Mouse (Mus musculus) common myeloid progenitor, adult 5-6 weeks (primary cell): Measurements from ENCODE around the gene Cask. TPM values are rescaled to one million over a fixed set of nuclear protein-coding genes. Genes with fewer than 3 reads are reported as not detected.

ENCODE experiments used
- ATAC-seq: replicated peaks from 2 replicates; pipeline ENCODE4 v1.8.0; 2016; ENCODE audit warnings: low read depth, mild to moderate bottlenecking, moderate TSS enrichment, inconsistent platforms; ENCODE audit not compliant: poor library complexity, severe bottlenecking
- total RNA-seq: library from RNA; stranded (forward); fragments of 200-1000, 187-1606 nt; gene quantifications from 2 replicates; pipeline ENCODE4 v1.2.3, GENCODE M21; 2017

The Cask gene
- total RNA-seq, 1 experiment from 2014 or later = 9.6 TPM

- ATAC-seq = no peak
Measured at GRCm38 (mm10) chrX:13551566-13551965, 299.6 kb downstream of the Cask start.

DNA sequence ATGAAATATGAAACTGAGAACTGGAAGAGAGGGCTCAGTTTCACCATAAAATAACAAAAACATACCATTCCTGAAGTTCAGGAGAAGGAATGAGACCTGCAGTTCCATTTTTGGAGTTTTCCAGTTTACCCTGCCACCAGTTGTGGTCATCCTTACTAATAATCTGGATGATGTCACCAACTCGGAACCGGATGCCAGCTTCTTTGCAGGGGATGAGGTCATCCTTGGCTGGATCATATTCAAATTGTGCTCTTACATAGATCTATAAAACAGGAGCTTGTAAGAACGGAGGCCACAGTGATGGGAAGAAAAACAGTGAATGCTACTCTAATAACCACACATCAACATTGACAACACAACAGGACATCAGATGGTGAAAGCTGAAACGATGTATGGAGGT, 302.1 kb downstream of the Cask start:
- ATAC-seq = no peak

- ATAC-seq = no peak
Measured at GRCm38 (mm10) chrX:13521288-13521687, 329.9 kb downstream of the Cask start.

GRCm38 (mm10) chrX:13520566-13520965, 330.6 kb downstream of the Cask start:
- ATAC-seq = no peak

GRCm38 (mm10) chrX:13519408-13519783, 331.8 kb downstream of the Cask start:
- ATAC-seq = no peak

DNA sequence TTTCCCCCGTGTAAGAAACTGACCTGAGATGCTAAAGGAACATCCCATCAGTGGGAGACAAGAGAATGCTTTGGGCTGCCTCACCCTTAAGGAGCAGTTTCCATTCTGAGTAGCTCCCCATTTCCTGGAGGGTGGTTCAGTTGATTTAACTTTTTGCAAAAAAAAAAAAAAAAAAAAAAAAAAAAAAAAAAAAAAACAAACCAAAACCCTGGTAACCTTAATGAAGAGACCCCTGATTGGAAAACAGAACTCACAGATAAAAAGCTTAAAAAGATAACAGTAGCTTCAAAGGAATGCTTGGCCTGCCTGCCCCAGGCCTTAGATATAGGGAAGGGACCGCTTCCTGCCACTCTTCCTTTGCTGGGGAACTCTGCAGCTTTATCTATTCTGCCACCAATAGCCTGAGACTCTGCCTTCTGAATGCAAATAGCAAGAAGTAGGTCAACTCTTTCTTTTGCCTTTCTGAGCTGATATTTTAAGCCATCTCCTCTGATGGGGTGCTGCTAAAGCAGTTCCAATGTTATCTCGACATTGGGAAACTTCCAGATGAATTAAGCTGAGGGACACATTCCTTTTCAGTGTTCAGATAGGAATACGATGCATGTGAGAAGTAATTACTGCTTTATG, 332.3 kb downstream of the Cask start:
- peak; percentile 42; the same call in 1 of the 2 replicates for ATAC-seq

DNA sequence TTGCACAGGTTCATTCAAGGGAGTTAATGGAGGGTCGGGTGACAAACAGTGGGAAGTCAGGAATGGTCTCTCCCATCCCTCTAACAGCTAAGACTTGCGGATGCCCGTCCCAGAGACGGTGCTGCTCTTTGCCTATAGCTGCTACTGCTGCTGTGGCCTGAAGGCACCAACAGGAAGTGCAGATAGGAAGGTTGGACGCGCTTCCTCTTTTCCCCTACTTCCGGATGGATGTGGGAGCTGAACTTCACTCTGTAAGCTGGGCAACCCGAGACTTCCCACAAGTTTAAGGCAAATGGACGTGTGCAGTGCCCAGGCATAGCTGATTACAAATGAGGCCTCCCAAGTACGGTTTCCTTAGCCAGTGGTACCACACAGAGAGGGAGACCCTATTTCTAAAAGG, 333.1 kb downstream of the Cask start:
- ATAC-seq = peak; percentile 71

GRCm38 (mm10) chrX:13516451-13516850, 334.7 kb downstream of the Cask start:
- peak; percentile 59 for ATAC-seq

GRCm38 (mm10) chrX:13513864-13514263, 337.3 kb downstream of the Cask start:
- ATAC-seq = no peak

DNA sequence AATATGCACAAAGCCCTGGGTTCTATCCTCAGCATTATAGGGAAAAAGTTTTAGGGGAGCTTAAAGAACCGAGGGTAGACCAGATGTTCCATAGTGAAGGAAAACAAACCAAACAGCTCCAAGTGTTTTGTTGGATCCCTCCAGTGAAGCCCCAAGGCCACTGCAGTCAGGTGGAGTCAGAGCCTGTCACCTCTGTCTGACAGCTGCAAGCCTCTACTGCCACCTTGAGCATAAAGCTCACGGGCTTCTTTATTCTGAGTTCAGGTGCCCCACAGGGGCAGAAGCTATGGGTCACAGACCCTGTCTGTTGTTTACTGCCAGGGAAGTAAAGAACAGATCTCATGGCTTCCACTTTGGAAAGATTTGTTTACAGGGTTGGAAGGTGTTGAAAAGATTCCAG, 338.0 kb downstream of the Cask start:
- ATAC-seq = peak; percentile 61

DNA sequence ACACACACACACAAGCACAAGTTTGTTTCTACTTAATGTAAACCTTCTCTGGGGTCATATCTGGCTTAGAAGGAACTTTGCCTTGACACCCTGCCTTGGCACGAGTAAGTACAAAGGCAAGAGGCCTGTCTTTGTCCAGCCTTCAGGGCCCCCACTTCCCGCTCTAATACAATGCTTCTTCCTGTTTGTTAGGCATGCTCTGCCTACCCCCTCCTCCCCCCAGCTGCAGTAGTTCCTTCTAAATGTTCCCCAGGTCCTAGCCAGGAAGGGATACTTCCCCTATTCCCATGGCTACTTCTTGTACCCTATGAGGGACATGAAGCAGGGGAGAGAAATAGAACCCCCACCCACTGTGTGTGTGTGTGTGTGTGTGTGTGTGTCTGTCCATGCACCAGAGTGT, 344.8 kb downstream of the Cask start:
- 0 out of 2 replicates have a peak, but pooled peaks have one; percentile 11 for ATAC-seq

DNA sequence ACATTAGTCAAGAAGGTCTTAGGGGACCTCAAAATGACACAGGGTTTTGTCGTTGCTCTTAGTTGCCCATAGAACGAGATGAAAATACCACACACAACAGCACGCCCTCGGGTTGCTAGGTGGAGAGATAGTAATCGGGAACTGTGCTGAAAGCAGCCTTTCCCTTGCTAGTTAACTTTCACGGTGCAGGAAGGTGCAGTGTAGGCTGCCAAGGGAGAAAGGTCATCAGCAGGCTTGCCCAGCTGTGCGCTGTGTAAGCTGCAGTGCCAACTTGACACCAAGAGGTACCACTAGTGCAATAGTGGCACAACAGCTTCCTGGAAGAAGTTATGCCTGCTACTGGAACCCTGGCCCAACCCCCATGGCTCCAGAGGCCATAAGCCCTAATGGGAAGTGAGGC, 346.8 kb downstream of the Cask start:
- no peak; the same call in 1 of the 2 replicates for ATAC-seq

GRCm38 (mm10) chrX:13502862-13503375, 348.2 kb downstream of the Cask start:
- ATAC-seq = no peak

GRCm38 (mm10) chrX:13500284-13500683, 350.9 kb downstream of the Cask start:
- ATAC-seq = peak; percentile 64

GRCm38 (mm10) chrX:13494892-13495703, 356.1 kb downstream of the Cask start:
- no peak for ATAC-seq

- ATAC-seq = peak; percentile 52; the same call in 1 of the 2 replicates
Measured at GRCm38 (mm10) chrX:13492922-13493321, 358.2 kb downstream of the Cask start.

DNA sequence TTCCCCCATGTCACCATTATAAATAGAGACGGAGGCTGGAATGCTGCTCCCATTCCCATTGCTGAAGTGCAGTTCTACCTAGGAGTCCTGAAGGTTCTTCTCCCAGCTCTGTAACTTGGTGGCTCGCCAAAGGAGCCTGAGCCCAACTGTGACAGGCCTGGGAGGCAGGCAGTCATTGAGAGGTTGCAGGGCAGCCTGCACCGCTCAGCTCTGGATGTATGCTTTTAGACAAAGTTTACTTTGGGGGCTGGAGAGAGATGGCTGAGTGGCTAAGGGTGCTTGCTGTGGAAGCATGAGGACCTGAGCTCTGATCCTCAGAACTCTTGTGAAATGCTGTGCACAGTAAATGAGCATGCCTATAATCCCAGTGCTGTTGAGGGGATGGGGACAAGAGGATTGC, 360.2 kb downstream of the Cask start:
- no peak for ATAC-seq

GRCm38 (mm10) chrX:13489761-13490160, 361.4 kb downstream of the Cask start:
- ATAC-seq = no peak

DNA sequence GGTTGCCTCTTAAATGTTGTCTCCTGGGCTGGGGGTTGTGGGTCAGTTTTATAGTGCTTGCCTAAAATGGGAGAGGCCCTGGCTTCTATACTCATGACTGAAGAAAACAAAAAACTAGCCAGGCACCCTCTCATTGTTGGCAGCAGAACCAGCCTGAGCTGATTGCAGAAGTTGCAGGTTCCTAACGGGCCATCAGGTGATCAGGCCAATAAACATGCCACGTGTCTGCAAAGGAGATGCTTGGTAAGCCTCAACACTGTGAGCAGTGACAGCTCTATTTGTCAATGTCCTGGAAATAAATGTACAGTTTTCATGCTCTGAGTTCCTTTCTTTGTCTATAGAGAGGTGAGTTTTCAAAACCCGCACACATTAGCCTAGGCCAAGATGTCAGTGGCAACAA, 362.2 kb downstream of the Cask start:
- no peak for ATAC-seq

GRCm38 (mm10) chrX:13484447-13484846, 366.7 kb downstream of the Cask start:
- ATAC-seq = no peak

GRCm38 (mm10) chrX:13482576-13482975, 368.6 kb downstream of the Cask start:
- ATAC-seq = no peak
